Mouse (Mus musculus) urinary bladder, postnatal 10 days (tissue): ENCODE results near the gene Tcf7.

Source experiments
- DNase-seq: peaks from one replicate; pipeline ENCODE4 v3.0.0; 2022; ENCODE audit warnings: low spot score

The Tcf7 gene

GRCm38 (mm10) chr11:52283596-52284571 is 1.1 kb upstream of the Tcf7 start:
- no peak for DNase-seq

- no peak for DNase-seq
These were observed 417 bp downstream of the Tcf7 start for GRCm38 (mm10) chr11:52282420-52282773.

GRCm38 (mm10) chr11:52281568-52282328 is 1.1 kb downstream of the Tcf7 start:
- DNase-seq, result no peak

GRCm38 (mm10) chr11:52280566-52281455 is 2.0 kb downstream of the Tcf7 start:
- no peak for DNase-seq

GRCm38 (mm10) chr11:52279611-52280145 is 3.1 kb downstream of the Tcf7 start:
- no peak for DNase-seq

- no peak for DNase-seq
These were observed 3.8 kb downstream of the Tcf7 start for GRCm38 (mm10) chr11:52278991-52279390.

- no peak for DNase-seq
These were observed 4.7 kb downstream of the Tcf7 start for GRCm38 (mm10) chr11:52278164-52278563.

- DNase-seq, result no peak
These were observed 5.2 kb downstream of the Tcf7 start for GRCm38 (mm10) chr11:52277433-52278150.

- no peak for DNase-seq
These were observed 5.8 kb downstream of the Tcf7 start for GRCm38 (mm10) chr11:52276961-52277391.

GRCm38 (mm10) chr11:52275774-52276555 is 6.8 kb downstream of the Tcf7 start:
- no peak for DNase-seq

- DNase-seq, result no peak
These were observed 7.4 kb downstream of the Tcf7 start for GRCm38 (mm10) chr11:52275366-52275765.

- DNase-seq, result no peak
These were observed 8.2 kb downstream of the Tcf7 start for GRCm38 (mm10) chr11:52274456-52275112.

GRCm38 (mm10) chr11:52273942-52274330 is 8.9 kb downstream of the Tcf7 start:
- no peak for DNase-seq

- no peak for DNase-seq
These were observed 9.5 kb downstream of the Tcf7 start for GRCm38 (mm10) chr11:52273183-52273941.

- no peak for DNase-seq
These were observed 10.2 kb downstream of the Tcf7 start for GRCm38 (mm10) chr11:52272619-52273018.

GRCm38 (mm10) chr11:52271765-52272495 is 10.9 kb downstream of the Tcf7 start:
- no peak for DNase-seq

- DNase-seq, result no peak
These were observed 13.0 kb downstream of the Tcf7 start for GRCm38 (mm10) chr11:52269841-52270240.
